Mouse (Mus musculus) retina, postnatal 1 day (tissue): ENCODE results near the gene Izumo4.
A peak's percentile ranks its signal among the peaks of the same experiment; 100 is the strongest.

Source experiments
- DNase-seq: peaks from one replicate; pipeline ENCODE4 v3.0.0-alpha.2; 2012

Izumo4 gene

DNA sequence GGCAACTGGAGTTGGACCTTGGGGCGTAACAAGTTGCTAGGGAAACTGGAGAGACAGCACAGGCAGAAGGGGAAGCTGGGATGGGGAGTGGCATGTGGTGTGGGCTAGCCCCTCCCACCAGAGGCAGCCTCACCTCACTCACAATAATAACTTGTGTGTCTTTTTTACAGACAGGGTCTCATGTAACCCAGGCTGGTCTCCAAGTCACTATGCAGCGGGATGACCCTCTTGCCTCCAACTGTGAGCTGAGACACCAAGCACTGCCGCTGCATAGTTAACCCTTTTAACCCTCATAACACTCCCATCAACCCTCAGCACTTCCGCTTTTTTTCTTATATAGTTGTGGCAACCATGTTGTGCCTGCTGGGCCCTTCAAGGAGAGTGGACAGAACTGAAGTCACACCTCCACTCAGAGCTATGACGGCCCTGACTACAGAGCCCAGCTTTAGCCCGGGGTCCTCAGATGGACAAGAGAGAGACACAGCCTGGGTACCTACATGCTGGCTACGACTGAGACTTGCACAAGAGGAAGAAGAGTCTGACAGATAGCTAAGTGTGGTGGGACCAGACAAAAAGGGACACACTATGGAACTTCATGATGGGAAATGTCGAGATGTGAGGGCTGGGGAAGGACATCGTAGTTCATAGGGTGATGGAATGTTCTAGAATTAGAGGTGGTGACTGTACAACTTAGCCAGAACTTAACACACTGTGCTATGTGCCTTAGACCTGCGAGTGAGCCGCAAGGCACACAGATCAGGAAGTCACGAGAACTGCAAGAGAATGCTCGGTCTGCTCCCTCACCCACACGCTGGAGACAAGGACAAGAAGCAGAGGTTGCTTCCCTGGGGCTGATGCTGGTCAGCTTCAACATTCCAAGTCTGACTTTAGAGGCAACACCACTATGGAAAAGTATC lies 9.5 kb upstream of the Izumo4 start:
- DNase-seq = no peak

DNA sequence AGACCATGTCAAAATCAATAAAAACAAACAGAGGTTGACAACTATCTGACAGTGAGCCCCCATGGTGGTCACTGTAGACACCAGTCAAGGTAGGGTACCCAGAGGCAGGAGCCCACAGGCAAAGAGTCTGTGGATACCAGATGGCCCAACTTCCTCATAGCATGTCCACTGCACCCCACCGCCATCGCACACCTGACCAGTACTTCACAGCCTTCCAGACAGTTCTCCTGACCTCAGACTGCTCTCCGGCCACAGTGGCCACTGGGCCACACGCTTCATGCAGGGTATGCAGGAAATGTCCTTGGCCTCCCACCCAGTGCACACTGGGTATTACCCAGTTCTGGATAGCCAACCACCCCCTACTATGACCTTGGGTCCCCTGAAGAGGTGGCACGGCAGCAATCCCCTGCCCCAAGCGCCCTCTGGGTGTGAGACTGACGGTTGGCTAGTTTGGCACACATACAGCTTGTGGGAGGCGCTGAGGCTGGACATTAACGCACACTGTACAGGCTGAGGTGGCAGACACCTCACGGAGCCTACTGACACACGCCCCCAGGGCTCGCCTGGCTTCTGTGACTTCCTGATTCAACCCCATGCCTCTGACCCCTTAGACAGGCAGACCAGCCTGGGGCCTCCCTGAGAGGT lies 8.5 kb upstream of the Izumo4 start:
- no peak for DNase-seq

DNA sequence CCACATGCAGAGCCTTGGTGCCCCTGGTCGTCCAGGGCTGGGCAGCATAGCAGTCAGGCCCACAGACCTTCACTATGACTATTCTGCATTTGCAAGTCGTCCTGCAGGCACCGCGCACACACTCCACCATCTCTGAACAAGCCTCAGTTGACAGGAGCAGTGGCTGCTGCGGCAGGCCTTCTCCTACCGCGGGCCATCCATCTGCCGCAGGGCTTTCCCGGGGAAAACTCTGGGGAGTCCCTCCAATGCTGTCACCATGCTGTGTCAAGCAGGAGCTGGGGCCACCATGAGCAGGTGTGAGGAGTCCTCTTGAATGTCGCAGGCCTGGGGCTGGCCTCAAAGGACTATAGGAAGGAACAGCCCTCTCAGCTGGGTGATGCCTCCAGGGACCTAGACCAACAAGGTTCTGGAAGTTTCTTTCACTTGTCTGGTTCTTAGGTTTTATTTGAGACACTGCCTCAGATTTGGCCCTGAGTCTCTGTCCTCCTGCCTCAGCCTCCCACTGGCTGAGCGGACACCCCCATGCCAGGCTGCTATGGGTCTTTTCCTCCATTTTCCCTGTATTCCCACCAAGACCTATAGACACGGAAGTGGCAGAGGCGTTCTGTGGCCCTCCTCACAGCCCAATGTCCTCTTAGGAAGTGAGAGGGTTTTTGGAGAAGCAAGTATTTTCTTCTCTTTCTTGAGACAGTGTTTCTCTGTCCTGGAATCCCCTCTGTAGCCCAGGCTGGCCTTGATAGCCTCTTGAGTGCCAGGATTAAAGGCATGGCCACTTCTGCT lies 7.6 kb upstream of the Izumo4 start:
- no peak for DNase-seq

DNA sequence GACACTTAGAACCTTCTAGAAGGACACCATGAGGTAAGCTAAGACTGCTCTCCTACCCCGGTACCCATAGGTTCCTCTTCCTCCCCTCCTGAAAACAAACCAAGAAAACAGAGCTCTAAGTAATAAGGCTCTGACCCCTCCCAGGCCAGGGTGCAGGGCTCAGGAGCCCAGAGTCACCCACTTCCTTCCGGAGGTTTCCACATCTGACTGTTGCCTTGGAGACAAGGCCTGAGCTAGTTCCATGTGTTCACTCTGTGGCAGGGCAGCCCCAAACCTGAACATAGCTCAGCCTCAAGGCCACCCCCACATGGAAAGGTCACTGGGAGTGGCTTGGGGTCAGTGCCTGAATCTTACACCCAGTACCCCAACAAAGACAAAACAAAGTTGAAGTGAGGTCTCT lies 6.8 kb upstream of the Izumo4 start:
- DNase-seq = no peak

DNA sequence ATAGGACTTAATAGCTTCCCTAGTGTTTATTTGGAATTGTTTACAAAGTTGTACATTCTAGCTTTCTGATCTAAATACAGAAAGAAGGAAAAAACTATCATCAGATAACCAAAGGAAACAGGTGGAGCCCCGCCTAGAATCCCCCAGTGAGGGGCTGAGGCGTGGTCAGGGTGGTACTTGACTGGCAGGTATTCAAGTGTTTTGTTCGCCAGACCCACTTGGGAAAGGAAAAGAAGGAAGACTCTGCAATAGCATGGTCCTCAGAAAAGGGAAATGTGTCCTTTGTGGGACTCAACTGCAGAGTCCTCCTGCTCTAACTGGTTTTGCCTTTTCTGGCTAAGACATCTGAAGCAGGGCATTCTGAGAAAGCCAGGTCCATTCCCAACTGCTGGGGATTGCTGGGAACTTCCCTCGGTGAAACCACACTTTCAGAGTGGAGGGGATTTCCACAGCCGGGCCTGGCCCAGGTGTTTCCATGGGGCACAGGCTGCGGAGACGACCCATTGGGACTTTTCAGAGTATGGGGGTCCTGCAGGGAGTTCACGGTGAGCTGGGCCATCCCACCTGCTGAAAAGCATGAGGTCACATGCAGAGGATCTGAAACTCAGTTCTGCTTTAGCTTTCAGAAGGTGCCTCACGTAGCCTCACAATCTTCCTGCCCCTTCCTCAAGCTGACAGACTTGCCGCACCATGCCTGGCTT lies 6.0 kb upstream of the Izumo4 start:
- no peak for DNase-seq

DNA sequence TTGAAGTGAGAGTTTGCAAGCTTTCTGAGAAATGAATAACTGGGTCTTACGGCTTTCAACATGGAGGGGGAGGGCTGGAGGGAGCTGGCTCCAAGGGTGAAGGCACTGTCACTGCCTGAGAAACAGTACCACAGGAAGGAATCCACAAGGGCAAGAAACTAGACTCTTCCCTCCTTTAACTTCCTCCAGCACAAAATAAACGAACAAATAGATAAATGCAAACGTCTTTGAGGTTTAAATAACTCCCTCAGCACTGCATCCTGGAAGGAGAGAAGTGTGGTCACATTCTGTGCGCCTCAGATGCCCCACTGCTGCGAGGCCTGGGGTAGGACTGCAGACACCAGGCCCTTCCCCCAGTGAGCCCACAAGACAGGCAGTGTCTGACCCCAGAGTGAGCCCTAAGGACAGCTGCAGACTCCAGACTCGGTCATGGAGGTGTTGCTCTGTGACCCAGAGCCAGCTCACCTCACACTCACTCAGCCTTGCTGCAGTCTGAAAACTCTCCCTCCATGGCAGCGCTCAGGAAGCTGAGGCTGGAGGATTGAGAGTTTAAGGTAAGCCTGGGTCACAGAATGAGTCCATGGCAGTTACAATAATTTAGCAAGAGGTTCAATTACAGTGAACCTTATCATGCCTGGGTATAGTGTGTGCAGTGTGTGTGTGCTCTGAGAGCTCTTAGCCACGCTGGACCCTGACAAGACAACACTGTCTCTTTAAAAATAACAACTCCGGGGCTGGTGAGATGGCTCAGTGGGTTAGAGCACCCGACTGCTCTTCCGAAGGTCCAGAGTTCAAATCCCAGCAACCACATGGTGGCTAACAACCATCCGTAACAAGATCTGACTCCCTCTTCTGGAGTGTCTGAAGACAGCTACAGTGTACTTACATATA lies 5.2 kb upstream of the Izumo4 start:
- DNase-seq = no peak

DNA sequence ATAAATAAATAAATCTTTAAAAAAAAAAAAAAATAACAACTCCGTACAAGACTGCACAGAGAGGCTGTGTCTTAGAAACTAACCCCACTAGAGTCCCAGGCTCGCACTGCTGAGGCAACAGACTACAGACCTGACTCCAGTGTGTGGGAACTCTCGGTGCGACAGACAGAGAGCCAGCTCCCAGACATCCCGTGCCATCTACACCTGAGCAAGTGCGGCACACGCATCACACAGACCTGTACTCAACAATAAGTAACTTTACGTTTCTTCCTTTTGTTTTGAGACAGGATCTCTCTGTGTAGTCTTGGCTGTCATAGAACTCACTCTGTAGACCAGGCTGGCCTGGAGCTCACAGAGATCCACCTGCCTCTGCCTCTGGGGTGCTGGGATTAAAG lies 4.6 kb upstream of the Izumo4 start:
- DNase-seq = no peak

DNA sequence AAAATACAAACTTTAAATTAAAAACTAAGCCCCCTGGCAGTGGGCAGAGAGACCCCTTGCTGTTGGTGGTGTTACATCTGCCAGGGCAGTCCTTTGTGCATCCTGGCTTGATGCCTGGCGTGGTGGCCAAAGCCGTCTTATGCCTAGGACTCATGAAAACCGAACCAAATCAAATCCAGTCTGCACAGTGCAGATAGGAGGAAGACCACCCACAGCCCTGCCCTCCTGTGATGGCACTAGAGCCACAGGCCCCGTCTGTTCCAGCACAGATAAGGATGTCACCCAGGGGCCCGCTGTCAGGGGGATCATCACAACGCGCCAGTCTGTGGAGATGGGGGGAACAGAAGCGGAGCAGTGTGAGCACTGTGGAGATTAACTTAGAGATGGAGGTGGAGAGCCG lies 4.2 kb upstream of the Izumo4 start:
- DNase-seq = no peak

DNA sequence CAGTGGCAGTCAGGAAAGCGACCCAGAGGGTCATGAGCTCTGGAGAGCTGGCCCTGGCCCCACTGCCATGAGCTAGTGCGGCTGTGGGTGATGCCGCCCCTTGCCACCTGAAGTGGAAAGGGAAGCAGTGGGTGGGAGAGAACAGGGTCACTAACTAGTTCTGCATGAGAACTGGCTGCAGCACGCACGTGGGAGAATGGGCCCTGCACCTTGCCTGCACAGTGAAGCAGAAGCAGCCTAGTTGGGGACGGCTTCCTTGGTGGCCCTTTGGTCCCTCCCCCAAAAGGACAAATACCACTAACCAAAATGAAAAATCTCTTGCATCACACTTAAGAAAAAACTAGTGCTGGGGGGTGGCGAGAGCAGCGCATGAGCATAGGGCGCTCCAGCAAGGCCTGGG lies 3.4 kb upstream of the Izumo4 start:
- DNase-seq = no peak

DNA sequence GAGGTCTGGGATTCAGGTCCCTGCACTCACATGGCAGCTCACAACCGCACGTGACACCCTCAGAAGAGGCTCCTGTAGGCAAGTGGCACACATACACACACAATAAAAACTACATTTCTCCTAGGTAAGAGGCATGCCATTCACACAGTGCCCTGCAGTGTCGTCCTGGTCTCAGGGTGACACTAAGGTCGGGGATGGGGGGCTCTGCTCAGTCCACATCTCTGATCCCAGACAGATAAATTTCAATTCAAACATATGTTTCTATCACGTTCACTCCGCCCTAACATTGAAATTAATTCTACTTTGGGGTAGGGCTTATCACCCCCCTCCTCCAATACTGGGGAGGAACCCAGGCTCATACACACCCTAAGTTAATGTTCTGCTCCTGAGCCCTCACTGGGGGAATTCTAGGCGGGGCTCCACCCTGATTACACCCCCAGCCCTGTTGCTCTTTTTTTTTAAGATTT lies 1.9 kb upstream of the Izumo4 start:
- no peak for DNase-seq

DNA sequence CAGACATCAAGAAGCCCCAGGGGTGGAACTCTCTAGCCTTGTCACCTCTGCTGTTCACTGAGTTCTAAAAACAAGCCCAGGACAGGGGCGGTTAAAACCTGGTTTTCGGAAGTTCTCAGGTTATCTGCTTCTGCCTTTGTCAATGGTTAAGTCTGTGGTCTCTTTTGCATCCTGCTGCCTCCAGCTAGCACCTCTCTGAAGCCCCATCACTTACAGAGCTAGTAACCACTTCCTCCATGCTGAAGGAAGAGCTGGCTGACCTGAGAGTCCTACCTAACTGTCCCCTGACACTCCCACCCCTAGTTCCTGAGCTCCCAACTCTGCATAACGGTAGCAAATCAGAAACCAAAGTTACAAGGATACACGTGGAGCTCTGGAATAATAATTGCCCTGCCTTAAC lies 1.3 kb upstream of the Izumo4 start:
- no peak for DNase-seq

DNA sequence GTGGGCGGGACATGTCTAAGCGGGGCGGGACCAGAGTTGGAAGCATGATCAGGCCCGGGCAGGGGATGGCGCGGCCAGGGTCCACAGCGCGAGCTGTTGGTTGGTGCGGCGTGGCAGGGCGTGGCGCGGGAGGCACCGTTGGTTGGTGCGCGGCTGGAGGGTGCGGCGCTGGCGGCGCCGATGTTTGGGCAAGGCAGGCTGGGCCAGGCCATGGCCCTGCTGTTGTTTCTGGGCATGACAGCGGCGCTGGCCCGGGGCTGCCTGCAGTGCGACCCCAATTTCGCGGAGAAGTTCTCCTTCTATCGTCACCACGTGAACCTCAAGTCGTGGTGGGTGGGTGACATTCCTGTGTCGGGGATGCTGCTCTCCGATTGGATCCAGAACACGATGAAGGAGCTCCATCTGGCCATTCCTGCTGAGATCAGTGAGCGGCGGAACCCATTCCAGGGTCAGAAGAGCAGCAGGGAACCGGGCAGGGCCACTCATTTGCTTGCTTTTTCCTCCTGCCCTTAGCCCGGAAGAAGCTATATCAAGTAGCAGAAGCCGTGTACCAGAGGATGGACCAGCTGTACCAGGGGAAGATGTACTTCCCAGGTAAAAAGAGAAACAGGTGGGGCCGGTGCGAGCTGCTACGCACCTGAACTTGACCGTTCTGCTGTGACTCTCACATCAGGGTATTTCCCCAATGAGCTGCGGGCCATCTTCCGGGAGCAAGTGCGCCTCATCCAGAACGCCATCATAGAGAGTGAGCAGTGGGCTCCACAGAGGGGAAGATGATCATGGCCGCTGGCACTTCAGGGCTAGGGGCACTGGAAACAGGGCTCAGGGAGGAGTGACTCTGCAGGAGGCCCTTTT lies 779 bp downstream of the Izumo4 start:
- DNase-seq = peak; percentile 96

DNA sequence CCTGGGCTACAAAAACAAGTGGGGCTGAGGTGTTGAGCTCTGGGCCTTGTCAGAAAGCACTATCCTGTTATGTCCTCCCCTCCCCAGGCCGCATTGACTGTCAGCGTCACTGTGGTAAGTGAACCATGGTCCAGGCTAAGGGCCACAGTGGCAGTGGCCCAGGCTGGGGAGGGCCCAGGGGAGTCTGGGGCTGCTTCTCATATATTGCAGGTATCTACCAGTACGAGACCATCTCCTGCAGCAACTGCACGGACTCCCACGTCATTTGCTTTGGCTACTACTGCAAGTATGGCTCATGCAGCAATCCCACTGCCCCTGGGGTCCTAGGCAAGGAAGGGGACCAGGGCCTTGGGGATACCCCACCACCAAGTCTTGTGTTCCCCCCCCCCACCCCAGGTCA lies 1.7 kb downstream of the Izumo4 start:
- no peak for DNase-seq

DNA sequence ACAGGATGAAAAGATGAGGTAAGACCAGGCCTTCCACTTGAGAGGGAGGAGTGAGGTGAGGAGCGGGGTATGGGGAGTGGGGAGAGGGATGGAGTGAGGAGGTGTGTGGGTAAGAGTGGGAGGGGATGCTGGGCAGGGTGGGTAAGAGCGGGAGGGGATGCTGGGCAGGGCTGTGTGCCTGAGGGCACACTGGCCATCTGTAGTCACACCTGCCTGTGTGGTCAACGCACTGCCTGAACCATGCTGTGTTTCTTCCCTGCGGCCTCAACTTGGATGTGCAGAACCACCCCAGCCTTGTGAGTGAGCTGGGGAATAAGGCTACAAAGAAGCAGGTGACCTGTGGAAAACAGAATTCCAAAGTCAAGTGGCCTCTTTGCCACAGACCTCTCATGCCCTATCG lies 2.4 kb downstream of the Izumo4 start:
- no peak for DNase-seq

DNA sequence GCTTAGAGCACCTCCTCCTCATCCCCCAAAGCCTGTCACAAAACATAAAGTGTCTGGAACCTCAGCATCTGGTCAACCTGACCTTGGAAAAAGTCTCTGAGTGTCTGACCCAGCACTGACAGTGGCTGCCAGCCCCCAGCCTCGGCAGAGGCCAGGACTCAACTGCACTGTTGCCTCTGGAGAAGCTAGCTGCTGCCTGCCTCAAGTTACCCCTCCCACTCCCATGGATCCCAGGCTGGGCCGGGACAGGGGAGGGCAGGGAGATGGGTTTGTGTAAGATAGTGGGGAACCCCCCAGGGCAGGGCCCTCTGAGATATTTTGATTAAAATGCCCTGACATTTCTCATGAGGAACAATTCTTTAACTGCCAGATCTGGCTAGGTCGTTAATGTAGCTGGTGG lies 3.0 kb downstream of the Izumo4 start:
- no peak for DNase-seq

DNA sequence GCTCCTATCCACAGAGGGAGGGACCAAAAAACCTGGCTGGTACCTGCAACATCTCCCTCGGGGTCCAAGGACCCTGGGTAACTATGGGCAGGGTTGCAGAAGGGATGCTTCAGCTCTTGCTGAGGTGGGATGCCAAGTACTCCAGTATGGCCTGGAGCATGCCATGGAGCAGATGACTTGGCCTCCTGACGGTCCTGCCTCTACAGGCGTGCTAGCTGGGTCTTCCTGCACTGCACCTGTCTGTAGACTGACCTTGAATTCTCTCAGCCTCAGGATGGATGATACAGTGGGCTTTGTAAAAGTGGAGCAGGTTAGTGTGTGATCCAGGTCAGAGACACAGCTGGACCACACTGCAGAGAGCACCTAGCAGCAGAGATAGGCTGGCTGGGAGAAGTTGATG lies 3.5 kb downstream of the Izumo4 start:
- DNase-seq = no peak

DNA sequence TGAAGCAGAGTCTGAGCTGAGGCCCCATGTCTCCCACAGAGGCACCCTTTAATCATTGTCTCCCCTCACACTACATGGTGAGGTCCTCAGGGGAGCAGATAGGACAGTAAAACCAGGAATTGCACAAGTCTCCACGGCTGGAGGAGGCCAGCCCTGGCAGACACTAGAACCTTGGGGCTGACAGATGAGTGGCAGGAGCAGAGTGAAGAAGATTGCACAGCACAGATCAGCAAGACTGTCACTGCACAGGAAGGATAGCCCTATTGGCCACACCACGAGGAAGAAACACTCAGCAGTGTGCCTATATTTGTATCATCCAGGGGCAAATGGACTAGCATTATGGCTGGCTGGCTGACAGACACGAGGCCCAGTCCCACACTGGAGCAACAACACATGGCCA lies 8.8 kb downstream of the Izumo4 start:
- no peak for DNase-seq

DNA sequence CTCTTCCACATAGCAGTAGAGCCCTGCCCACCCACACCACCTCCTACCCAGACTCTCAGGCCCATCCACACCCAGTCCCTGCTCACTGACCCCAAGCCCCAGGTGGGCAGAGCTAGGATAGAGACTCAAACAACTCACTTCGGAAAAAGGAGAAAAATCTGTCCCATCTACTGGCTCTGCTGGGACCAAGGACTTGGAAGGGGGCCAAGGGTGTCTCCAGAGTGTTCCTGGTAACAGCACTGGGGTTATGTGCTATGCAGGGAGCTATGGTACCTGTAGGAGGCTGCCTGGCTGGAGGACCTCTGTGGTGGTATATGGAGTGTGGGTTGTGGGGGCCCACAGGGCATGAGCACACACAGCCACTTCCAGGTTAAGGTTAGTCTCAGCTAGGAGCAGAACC lies 15.3 kb downstream of the Izumo4 start:
- DNase-seq = no peak

DNA sequence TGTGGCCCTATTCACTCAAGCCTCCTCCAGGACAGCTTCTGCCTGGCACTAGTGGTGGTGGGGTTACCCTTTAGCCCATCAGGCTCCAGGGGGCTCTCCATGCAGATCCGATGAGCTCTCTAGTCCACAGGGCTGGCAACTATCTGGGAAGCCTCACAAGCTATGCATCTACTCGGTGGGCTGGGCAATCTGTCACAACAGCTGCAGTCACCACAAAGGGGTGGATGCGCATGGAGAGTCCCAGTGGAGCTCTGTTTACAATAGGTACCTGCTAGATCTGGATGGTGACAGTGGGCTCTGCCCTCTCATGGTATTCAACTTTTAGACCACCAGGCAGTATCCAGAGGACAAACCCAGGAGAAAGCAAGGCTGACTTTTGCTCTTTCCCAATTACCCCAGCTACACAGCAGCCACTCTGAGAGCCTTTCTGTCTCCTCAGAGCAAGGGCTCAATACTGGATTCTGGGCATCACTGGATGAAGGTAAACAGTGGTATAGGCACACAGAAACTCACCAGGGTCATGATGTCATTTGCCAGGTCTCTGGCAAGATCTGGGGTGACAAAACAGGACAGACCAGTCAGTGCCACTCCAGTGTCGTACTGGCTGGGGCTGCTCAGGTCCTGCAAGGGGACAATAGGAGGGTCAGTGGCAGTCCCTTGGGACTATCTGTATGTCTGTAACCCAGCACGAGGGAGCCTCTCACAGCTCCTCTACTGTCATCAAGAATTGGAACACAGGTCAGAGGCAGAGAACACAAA lies 25.6 kb downstream of the Izumo4 start:
- DNase-seq = no peak

DNA sequence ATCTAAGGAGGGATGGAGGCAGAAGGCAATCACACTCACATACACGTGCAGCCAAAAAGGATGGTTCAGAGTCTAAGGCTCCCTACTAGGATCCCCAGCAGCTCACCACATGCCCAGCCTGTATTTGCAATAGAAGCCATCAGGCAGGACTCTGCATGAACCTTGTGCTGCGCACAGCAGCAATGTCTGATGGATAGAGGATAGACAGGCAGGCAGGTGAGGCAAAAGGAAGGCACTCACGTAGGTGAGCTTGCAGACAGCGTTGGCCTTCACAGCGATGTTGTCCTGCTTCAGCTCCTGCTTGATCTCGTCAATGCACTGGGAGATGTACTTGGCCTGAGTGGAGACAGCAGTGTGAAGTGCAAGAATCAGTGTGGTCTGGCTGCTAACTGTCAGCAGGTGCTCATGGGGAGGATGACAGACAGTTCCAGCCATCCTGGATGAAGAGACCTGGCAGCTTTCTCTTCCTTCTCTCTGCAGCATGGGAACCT lies 30.7 kb downstream of the Izumo4 start:
- no peak for DNase-seq
